Mouse (Mus musculus) brain, embryonic 14.5 days (tissue): ENCODE measurements around the gene Ttc28.

ENCODE experiments used
- CTCF ChIP-seq: fragments of 200-500 bp; IDR thresholded peaks from 2 replicates; pipeline ENCODE4 v1.5.1; 2012; ENCODE audit warnings: inconsistent platforms, mild to moderate bottlenecking, moderate library complexity, borderline replicate concordance; ENCODE audit not compliant: insufficient read depth, insufficient read length; ENCODE audit errors: extremely low read depth
- POLR2A ChIP-seq: fragments of 200-500 bp; IDR thresholded peaks from 2 replicates; pipeline ENCODE4 v1.6.1; 2012; ENCODE audit warnings: mild to moderate bottlenecking, inconsistent platforms, borderline replicate concordance; ENCODE audit not compliant: poor library complexity, insufficient read depth, insufficient read length, severe bottlenecking; ENCODE audit errors: extremely low read depth

DNA sequence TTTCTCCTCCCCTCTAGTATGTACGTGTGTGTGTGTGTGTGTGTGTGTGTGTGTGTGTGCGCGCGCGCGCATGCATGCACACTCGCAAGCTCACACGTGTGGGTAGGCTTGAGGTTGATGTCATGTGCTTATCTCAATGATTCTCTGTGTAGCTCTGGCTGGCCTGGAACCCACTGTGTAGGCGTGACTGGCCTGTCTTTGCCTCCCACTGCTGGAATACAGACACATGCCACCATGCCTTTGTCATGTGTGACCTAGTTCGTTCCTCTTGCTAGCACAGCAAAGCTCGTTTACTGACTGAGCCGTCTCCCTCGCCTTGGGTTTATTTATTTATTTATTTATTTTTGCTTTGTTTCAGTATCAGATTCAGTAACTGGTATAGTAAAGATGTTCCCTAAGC lies 145.0 kb downstream of the Ttc28 start:
- TF ChIP-seq CTCF, result no peak
- no peak for TF ChIP-seq POLR2A
